Mouse (Mus musculus): ENCODE data around the gene D930048N14Rik.

DNA sequence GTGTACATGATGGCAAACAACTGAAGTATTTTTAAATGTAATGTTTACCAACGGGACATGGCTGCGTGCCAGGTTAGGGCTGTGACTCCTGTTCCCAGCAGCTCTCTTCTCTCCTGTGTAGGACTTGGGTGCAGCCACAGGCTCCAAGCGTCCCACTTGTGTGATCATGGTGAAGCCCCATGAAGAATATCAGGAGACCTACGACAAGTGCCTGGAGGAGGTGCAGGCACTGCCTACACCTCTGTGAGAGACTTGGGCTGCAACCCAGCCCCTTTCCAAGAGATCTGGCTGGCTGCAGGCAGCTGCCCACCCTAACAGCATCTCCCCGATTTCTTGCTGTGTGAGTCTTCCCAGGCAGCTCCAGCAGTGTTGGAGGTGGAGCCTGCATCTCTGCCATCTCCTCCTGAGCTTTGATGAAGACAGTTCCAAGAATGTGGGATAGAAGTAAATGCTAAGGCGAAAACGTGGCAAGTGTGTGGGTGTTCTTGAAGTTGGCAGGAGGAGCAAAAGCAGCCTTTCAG, 27.7 kb upstream of the D930048N14Rik start:
- no peak for TF ChIP-seq HCFC1 (IDR thresholded peaks at IDR 0.05; ENCODE audit: borderline replicate concordance, insufficient read depth, low read length)
- TF ChIP-seq ZNF384 (IDR thresholded peaks at IDR 0.05; ENCODE audit: low read depth, low read length) = no peak
- no peak for TF ChIP-seq CHD2 (IDR thresholded peaks at IDR 0.05; ENCODE audit: low read depth, low read length)
